Mouse (Mus musculus): ENCODE measurements around the gene Tprn. TPM values are rescaled to one million over a fixed set of nuclear protein-coding genes. Genes with fewer than 3 reads are reported as not detected.

Gene Tprn
- total and polyA plus RNA-seq, 3 experiments, result 7.0 to 19.3 (median 13.1) TPM

GRCm38 (mm10) chr2:25227406-25227805, 35.0 kb upstream of the Tprn start:
- Histone ChIP-seq H3K4me2 (ENCODE audit: insufficient read depth, low read depth, poor library complexity, severe bottlenecking) (no peak overlapping the region), H3K36me3 (replicated peaks in 1 of 2; ENCODE audit: control insufficient read depth in 1 of 2, insufficient read depth in 1 of 2, low read length in 1 of 2) (peaks cover 8 to 14% of the 10 kb centered on the region in 2 experiments), H3K27ac (ENCODE audit: insufficient read depth, low read depth) (no peak overlapping the region), H3K9ac (ENCODE audit: insufficient read depth, low read depth) (no peak overlapping the region), H3K9me3 (replicated peaks; ENCODE audit: low read length) (no peaks in the 10 kb centered on the region), H3K27me3 (replicated peaks) (peaks cover 34% of the 10 kb centered on the region), H3K4me1 (ENCODE audit: control insufficient read depth in 1 of 2, insufficient read depth in 2 of 2) (peaks cover 6 to 27% of the 10 kb centered on the region in 2 experiments; a peak in 3 of 4 replicates), H3K79me2 (replicated peaks; ENCODE audit: control insufficient read depth, extremely low read depth, insufficient read depth, poor library complexity, severe bottlenecking) (peaks cover 9% of the 10 kb centered on the region), H3K4me3 (replicated peaks in 1 of 3; ENCODE audit: low read depth in 2 of 3, low read length in 2 of 3, poor library complexity in 1 of 3) (no peak overlapping the region)
- DNase-seq (ENCODE audit: extremely low read depth), result no peak
- in situ Hi-C loops (cut with MboI; ENCODE audit: low pct_ligation_motif_present, low pct_unique_long_range_greater_than_20kb, low sequenced_read_pairs) (no loop called here), dilution Hi-C loops (cut with MboI; ENCODE audit: extremely low pct_ligation_motif_present, extremely low pct_unique_long_range_greater_than_20kb, low sequenced_read_pairs) (no loop called here)
- TF ChIP-seq CHD2 (IDR thresholded peaks at IDR 0.05; ENCODE audit: low read length) (no peak), CHD1 (IDR thresholded peaks at IDR 0.05; ENCODE audit: low read depth, low read length) (no peak), HCFC1 (IDR thresholded peaks at IDR 0.05; ENCODE audit: low read depth, low read length) (no peak), E2F4 (IDR thresholded peaks at IDR 0.05; ENCODE audit: insufficient replicate concordance, low read depth, low read length) (no peak), MAZ (IDR thresholded peaks at IDR 0.05; ENCODE audit: low read depth, low read length) (no peak), ZMIZ1 (IDR thresholded peaks at IDR 0.05; ENCODE audit: low read depth, low read length) (no peak), MAX (IDR thresholded peaks at IDR 0.05; ENCODE audit: low read length) (no peak), NRF1 (IDR thresholded peaks at IDR 0.05; ENCODE audit: low read depth, low read length) (no peak), TCF12 (IDR thresholded peaks at IDR 0.05; ENCODE audit: low read depth, low read length) (no peak), KAT2A (IDR thresholded peaks at IDR 0.05; ENCODE audit: insufficient replicate concordance, low read length) (no peak), SMC3 (IDR thresholded peaks at IDR 0.05; ENCODE audit: low read depth, low read length) (no peak), GABPA (IDR thresholded peaks at IDR 0.05; ENCODE audit: insufficient replicate concordance, low read depth, low read length) (no peak), IRF4 (IDR thresholded peaks at IDR 0.05; ENCODE audit: low read depth, low read length) (no peak), MXI1 (IDR thresholded peaks at IDR 0.05; ENCODE audit: low read depth, low read length) (no peak), USF2 (conservative IDR thresholded peaks at IDR 0.05; ENCODE audit: low read depth, low read length) (no peak), ZNF384 (IDR thresholded peaks at IDR 0.05; ENCODE audit: low read depth, low read length) (no peak), ZC3H11A (IDR thresholded peaks at IDR 0.05; ENCODE audit: low read depth, low read length) (no peak)

GRCm38 (mm10) chr2:25228431-25228889, 34.0 kb upstream of the Tprn start:
- Histone ChIP-seq H3K36me3 (replicated peaks in 1 of 2; ENCODE audit: control insufficient read depth in 1 of 2, insufficient read depth in 1 of 2, low read length in 1 of 2) (peaks cover 4 to 5% of the 10 kb centered on the region in 2 experiments), H3K4me1 (ENCODE audit: control insufficient read depth in 1 of 2, insufficient read depth in 2 of 2) (peaks cover 4 to 26% of the 10 kb centered on the region in 2 experiments; a peak in 3 of 4 replicates), H3K9me3 (replicated peaks; ENCODE audit: low read length) (no peaks in the 10 kb centered on the region), H3K4me3 (replicated peaks in 1 of 3; ENCODE audit: low read depth in 2 of 3, low read length in 2 of 3, poor library complexity in 1 of 3) (peak overlapping the region; percentile 23 to 33 (median 23)), H3K27me3 (replicated peaks) (peaks cover 45% of the 10 kb centered on the region), H3K9ac (ENCODE audit: insufficient read depth, low read depth) (no peak overlapping the region), H3K79me2 (replicated peaks; ENCODE audit: control insufficient read depth, extremely low read depth, insufficient read depth, poor library complexity, severe bottlenecking) (peaks cover 5% of the 10 kb centered on the region), H3K27ac (ENCODE audit: insufficient read depth, low read depth) (peak overlapping the region; percentile 14; the same call in 1 of the 2 replicates), H3K4me2 (ENCODE audit: insufficient read depth, low read depth, poor library complexity, severe bottlenecking) (peak overlapping the region; percentile 52)
- in situ Hi-C loops (cut with MboI; ENCODE audit: low pct_ligation_motif_present, low pct_unique_long_range_greater_than_20kb, low sequenced_read_pairs), result no loop called here
- peak; percentile 90 for DNase-seq (ENCODE audit: extremely low read depth)
- dilution Hi-C loops (cut with MboI; ENCODE audit: extremely low pct_ligation_motif_present, extremely low pct_unique_long_range_greater_than_20kb, low sequenced_read_pairs), result no loop called here
- peak; percentile 59 for TF ChIP-seq SMC3 (IDR thresholded peaks at IDR 0.05; ENCODE audit: low read depth, low read length)
- no peak for TF ChIP-seq ZKSCAN1 (IDR thresholded peaks at IDR 0.05; ENCODE audit: borderline replicate concordance, low read depth, low read length)
- 0 out of 2 replicates have a peak, but pooled peaks have one; percentile 54 for TF ChIP-seq UBTF (IDR thresholded peaks at IDR 0.05; ENCODE audit: low read depth, low read length)
- TF ChIP-seq USF2 (conservative IDR thresholded peaks at IDR 0.05; ENCODE audit: low read depth, low read length), result no peak
- no peak for TF ChIP-seq CHD1 (IDR thresholded peaks at IDR 0.05; ENCODE audit: low read depth, low read length)
- TF ChIP-seq TCF12 (IDR thresholded peaks at IDR 0.05; ENCODE audit: low read depth, low read length), result peak; percentile 30; the same call in 1 of the 2 replicates
- TF ChIP-seq SIN3A (IDR thresholded peaks at IDR 0.05; ENCODE audit: low read length), result 0 out of 2 replicates have a peak, but pooled peaks have one; percentile 66
- TF ChIP-seq E2F4 (IDR thresholded peaks at IDR 0.05; ENCODE audit: insufficient replicate concordance, low read depth, low read length), result no peak
- TF ChIP-seq KAT2A (IDR thresholded peaks at IDR 0.05; ENCODE audit: insufficient replicate concordance, low read length), result no peak
- no peak for TF ChIP-seq JUND (conservative IDR thresholded peaks at IDR 0.05; ENCODE audit: low read depth, low read length)
- TF ChIP-seq POLR2A (IDR thresholded peaks at IDR 0.05; ENCODE audit: low read depth, low read length), result no peak; the same call in 1 of the 2 replicates
- TF ChIP-seq NELFE (IDR thresholded peaks at IDR 0.05; ENCODE audit: low read depth, low read length), result peak; percentile 40
- TF ChIP-seq MXI1 (IDR thresholded peaks at IDR 0.05; ENCODE audit: low read depth, low read length), result no peak
- peak; percentile 75 for TF ChIP-seq ELF1 (IDR thresholded peaks at IDR 0.05; ENCODE audit: low read depth, low read length)
- TF ChIP-seq JUN (IDR thresholded peaks at IDR 0.05; ENCODE audit: insufficient read depth, low read depth, low read length), result no peak
- TF ChIP-seq RCOR1 (conservative IDR thresholded peaks at IDR 0.05; ENCODE audit: low read depth, low read length), result no peak
- TF ChIP-seq PAX5 (IDR thresholded peaks at IDR 0.05; ENCODE audit: low read length), result no peak
- 0 out of 2 replicates have a peak, but pooled peaks have one; percentile 40 for TF ChIP-seq CHD2 (IDR thresholded peaks at IDR 0.05; ENCODE audit: low read length)
- TF ChIP-seq GABPA (IDR thresholded peaks at IDR 0.05; ENCODE audit: insufficient replicate concordance, low read depth, low read length), result no peak
- peak; percentile 72 for TF ChIP-seq RAD21 (IDR thresholded peaks at IDR 0.05; ENCODE audit: low read depth, low read length)
- TF ChIP-seq EP300 (IDR thresholded peaks at IDR 0.05; ENCODE audit: low read length), result no peak
- TF ChIP-seq TBP (conservative IDR thresholded peaks at IDR 0.05; ENCODE audit: low read depth, low read length), result no peak
- no peak for TF ChIP-seq USF1 (IDR thresholded peaks at IDR 0.05; ENCODE audit: low read depth, low read length)
